Mouse (Mus musculus): ENCODE data around the gene Ptpn3.

The Ptpn3 gene

DNA sequence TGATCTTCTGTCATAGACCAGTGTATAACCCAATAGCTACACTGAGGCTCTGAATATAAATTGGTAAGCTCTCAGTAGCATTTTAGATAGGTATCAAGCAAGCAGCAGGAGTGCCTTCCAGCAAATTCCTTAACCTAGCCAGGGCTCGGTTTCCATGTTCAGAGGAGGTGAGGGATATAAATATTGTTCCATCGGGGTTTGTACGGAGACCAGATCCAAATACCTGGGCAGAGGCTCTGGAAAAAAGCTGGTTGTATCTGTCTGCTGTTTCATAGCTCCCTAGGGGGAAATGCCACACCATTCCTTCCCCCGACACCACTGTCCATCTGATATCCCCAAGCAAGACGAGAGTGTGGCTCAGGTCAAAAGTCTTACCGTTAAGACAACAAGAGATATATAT lies 47.2 kb downstream of the Ptpn3 start:
- no peaks in the 10 kb centered on the region for H3K27me3 ChIP-seq (ENCODE audit: insufficient read depth, low read length)
- H3K9me3 ChIP-seq (ENCODE audit: low read length): no peaks in the 10 kb centered on the region
- peaks cover 64% of the 10 kb centered on the region for H3K36me3 ChIP-seq (ENCODE audit: insufficient read depth, low read length)
- no peak overlapping the region for H3K4me3 ChIP-seq (replicated peaks; ENCODE audit: low read length)
- no peak for TF ChIP-seq NANOG (IDR thresholded peaks at IDR 0.05; ENCODE audit: borderline replicate concordance, low read length)
- TF ChIP-seq POU5F1 (IDR thresholded peaks at IDR 0.05; ENCODE audit: borderline replicate concordance, low read length): no peak
- TF ChIP-seq CTCF (conservative IDR thresholded peaks at IDR 0.05; ENCODE audit: low read length): no peak
- peaks cover 13% of the 10 kb centered on the region for H3K4me1 ChIP-seq (replicated peaks; ENCODE audit: low read depth, low read length)

DNA sequence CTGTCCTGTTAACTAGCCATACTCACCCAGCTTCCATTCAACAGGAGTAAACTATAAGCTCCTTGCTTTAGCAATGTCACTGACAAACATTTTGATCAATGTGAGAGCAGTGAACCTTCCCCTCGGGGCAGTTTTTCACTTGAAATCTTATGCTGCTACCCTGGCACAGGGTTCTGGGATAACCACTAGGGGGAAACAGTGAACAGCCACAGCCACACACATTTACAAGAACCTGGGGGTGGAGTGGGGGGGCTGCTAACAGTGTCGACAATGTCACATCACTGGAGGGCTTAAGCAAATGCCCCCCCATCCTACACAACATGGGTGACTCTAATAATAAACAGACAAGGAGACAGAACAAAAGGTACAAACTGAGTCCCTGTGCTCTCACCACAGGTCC lies 51.0 kb downstream of the Ptpn3 start:
- Histone ChIP-seq H3K9me3 (ENCODE audit: low read length) (no peaks in the 10 kb centered on the region), H3K36me3 (ENCODE audit: insufficient read depth, low read length) (peaks cover 58% of the 10 kb centered on the region), H3K4me3 (replicated peaks; ENCODE audit: low read length) (no peak overlapping the region), H3K27me3 (ENCODE audit: insufficient read depth, low read length) (no peaks in the 10 kb centered on the region), H3K4me1 (replicated peaks; ENCODE audit: low read depth, low read length) (no peaks in the 10 kb centered on the region; the same call in 1 of the 2 replicates)
- TF ChIP-seq CTCF (conservative IDR thresholded peaks at IDR 0.05; ENCODE audit: low read length) (peak; percentile 56), POU5F1 (IDR thresholded peaks at IDR 0.05; ENCODE audit: borderline replicate concordance, low read length) (no peak)

- no peaks in the 10 kb centered on the region for H3K9me3 ChIP-seq (ENCODE audit: low read length)
- TF ChIP-seq POU5F1 (IDR thresholded peaks at IDR 0.05; ENCODE audit: borderline replicate concordance, low read length) (no peak), CTCF (conservative IDR thresholded peaks at IDR 0.05; ENCODE audit: low read length) (no peak), NANOG (IDR thresholded peaks at IDR 0.05; ENCODE audit: borderline replicate concordance, low read length) (no peak)
- no peak overlapping the region for H3K4me3 ChIP-seq (replicated peaks; ENCODE audit: low read length)
- no peaks in the 10 kb centered on the region for H3K27me3 ChIP-seq (ENCODE audit: insufficient read depth, low read length)
- peaks cover 55% of the 10 kb centered on the region for H3K36me3 ChIP-seq (ENCODE audit: insufficient read depth, low read length)
- no peaks in the 10 kb centered on the region; the same call in 1 of the 2 replicates for H3K4me1 ChIP-seq (replicated peaks; ENCODE audit: low read depth, low read length)
Measured at GRCm38 (mm10) chr4:57249108-57249507, 52.5 kb downstream of the Ptpn3 start.

- no peaks in the 10 kb centered on the region for H3K9me3 ChIP-seq (ENCODE audit: low read length)
- no peak overlapping the region for H3K4me3 ChIP-seq (replicated peaks; ENCODE audit: low read length)
- TF ChIP-seq CTCF (conservative IDR thresholded peaks at IDR 0.05; ENCODE audit: low read length): no peak
- TF ChIP-seq NANOG (IDR thresholded peaks at IDR 0.05; ENCODE audit: borderline replicate concordance, low read length): no peak
- TF ChIP-seq POU5F1 (IDR thresholded peaks at IDR 0.05; ENCODE audit: borderline replicate concordance, low read length): no peak
- H3K4me1 ChIP-seq (replicated peaks; ENCODE audit: low read depth, low read length): peaks cover 10% of the 10 kb centered on the region
- H3K36me3 ChIP-seq (ENCODE audit: insufficient read depth, low read length): peaks cover 67% of the 10 kb centered on the region
- no peaks in the 10 kb centered on the region for H3K27me3 ChIP-seq (ENCODE audit: insufficient read depth, low read length)
Measured at GRCm38 (mm10) chr4:57244874-57245273, 56.8 kb downstream of the Ptpn3 start.

DNA sequence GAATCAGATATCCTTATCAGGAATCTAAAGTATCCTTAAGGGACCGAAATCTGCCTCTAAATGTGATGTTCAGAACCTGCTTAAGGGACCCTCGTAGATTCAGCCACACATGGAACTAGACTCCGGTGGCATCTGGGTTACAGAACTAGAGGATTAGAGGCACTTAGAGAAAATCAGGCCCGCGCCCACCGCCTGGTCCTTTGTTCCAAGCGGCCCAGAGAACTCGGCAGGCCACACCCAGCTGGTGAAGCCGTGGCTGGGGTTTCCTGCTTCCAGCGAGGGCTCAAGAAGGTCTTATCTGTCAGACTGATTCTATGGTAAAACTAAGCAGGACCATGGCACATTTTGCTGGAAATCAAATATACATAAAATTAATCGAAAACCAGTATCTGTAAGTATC lies 58.3 kb downstream of the Ptpn3 start:
- Histone ChIP-seq H3K4me3 (replicated peaks; ENCODE audit: low read length) (no peak overlapping the region), H3K9me3 (ENCODE audit: low read length) (no peaks in the 10 kb centered on the region), H3K4me1 (replicated peaks; ENCODE audit: low read depth, low read length) (peaks cover 19% of the 10 kb centered on the region), H3K36me3 (ENCODE audit: insufficient read depth, low read length) (peaks cover 70% of the 10 kb centered on the region), H3K27me3 (ENCODE audit: insufficient read depth, low read length) (no peaks in the 10 kb centered on the region)
- TF ChIP-seq CTCF (conservative IDR thresholded peaks at IDR 0.05; ENCODE audit: low read length) (no peak), NANOG (IDR thresholded peaks at IDR 0.05; ENCODE audit: borderline replicate concordance, low read length) (no peak), POU5F1 (IDR thresholded peaks at IDR 0.05; ENCODE audit: borderline replicate concordance, low read length) (no peak)

DNA sequence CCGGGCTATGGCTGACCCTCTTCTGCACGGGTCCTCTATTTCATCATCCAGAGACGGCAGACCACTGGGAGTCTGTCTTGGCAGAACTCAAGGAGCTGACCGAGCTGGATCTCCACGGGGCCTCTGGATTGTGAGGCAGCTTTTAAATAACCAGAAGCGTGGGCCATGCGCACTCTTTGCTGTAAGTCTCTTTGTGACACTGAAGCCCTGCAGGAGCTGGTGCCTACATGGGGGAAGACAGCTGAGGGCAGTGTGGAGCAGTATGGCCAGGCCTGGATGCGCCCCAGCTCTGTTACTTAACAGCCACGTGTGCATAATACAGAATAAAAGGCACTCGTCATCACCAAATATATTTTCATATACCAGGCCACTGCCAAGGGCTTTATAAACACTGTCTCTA lies 60.7 kb downstream of the Ptpn3 start:
- H3K4me1 ChIP-seq (replicated peaks; ENCODE audit: low read depth, low read length): peaks cover 19% of the 10 kb centered on the region
- no peaks in the 10 kb centered on the region for H3K27me3 ChIP-seq (ENCODE audit: insufficient read depth, low read length)
- no peak overlapping the region for H3K4me3 ChIP-seq (replicated peaks; ENCODE audit: low read length)
- peaks cover 69% of the 10 kb centered on the region for H3K36me3 ChIP-seq (ENCODE audit: insufficient read depth, low read length)
- no peak for TF ChIP-seq POU5F1 (IDR thresholded peaks at IDR 0.05; ENCODE audit: borderline replicate concordance, low read length)
- H3K9me3 ChIP-seq (ENCODE audit: low read length): no peaks in the 10 kb centered on the region

DNA sequence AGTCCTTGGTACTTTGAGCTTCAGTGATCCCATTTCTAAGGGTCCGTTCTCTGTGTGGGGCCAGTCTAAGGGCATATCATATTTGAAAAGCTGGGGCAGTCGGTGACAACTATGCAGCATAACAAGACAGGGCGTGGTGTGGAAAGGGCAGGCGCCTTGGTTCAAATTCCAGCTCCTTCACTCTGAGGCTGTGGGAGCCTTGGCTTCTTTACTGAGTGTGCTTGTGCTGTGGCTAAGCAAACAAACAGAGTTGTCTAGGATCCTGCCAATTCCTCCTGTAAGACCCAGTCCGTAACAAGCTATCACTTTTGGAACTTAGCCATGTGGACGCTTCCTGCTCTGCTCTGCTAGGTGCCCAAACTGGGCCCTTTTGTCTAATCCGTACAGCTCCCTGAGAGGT lies 61.5 kb downstream of the Ptpn3 start:
- peaks cover 24% of the 10 kb centered on the region for H3K4me1 ChIP-seq (replicated peaks; ENCODE audit: low read depth, low read length)
- H3K36me3 ChIP-seq (ENCODE audit: insufficient read depth, low read length): peaks cover 75% of the 10 kb centered on the region
- TF ChIP-seq CTCF (conservative IDR thresholded peaks at IDR 0.05; ENCODE audit: low read length): no peak
- no peak for TF ChIP-seq NANOG (IDR thresholded peaks at IDR 0.05; ENCODE audit: borderline replicate concordance, low read length)
- TF ChIP-seq POU5F1 (IDR thresholded peaks at IDR 0.05; ENCODE audit: borderline replicate concordance, low read length): no peak
- H3K27me3 ChIP-seq (ENCODE audit: insufficient read depth, low read length): no peaks in the 10 kb centered on the region
- no peak overlapping the region for H3K4me3 ChIP-seq (replicated peaks; ENCODE audit: low read length)
- no peaks in the 10 kb centered on the region for H3K9me3 ChIP-seq (ENCODE audit: low read length)

DNA sequence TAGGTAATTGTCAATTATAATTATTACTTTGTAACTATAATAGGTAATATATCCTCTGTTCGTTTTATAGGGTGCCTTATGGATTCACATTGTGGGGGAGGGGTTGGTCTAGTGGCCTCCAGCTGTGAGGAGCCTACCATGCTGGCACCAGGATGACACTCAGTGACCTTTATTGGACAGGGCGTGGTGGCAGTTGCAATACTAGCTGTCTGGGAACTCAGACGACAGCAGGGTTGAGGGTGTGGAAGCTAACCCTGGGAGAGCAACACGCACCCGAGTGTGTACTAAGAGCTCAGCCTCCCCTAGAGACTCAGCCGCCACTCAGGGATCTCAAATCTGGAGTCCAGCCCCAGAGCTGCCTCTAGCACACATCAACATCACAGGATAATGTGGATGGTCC lies 62.5 kb downstream of the Ptpn3 start:
- TF ChIP-seq CTCF (conservative IDR thresholded peaks at IDR 0.05; ENCODE audit: low read length) (no peak), POU5F1 (IDR thresholded peaks at IDR 0.05; ENCODE audit: borderline replicate concordance, low read length) (no peak), NANOG (IDR thresholded peaks at IDR 0.05; ENCODE audit: borderline replicate concordance, low read length) (no peak)
- Histone ChIP-seq H3K27me3 (ENCODE audit: insufficient read depth, low read length) (no peaks in the 10 kb centered on the region), H3K4me3 (replicated peaks; ENCODE audit: low read length) (no peak overlapping the region), H3K4me1 (replicated peaks; ENCODE audit: low read depth, low read length) (peaks cover 24% of the 10 kb centered on the region), H3K36me3 (ENCODE audit: insufficient read depth, low read length) (peaks cover 82% of the 10 kb centered on the region), H3K9me3 (ENCODE audit: low read length) (no peaks in the 10 kb centered on the region)

DNA sequence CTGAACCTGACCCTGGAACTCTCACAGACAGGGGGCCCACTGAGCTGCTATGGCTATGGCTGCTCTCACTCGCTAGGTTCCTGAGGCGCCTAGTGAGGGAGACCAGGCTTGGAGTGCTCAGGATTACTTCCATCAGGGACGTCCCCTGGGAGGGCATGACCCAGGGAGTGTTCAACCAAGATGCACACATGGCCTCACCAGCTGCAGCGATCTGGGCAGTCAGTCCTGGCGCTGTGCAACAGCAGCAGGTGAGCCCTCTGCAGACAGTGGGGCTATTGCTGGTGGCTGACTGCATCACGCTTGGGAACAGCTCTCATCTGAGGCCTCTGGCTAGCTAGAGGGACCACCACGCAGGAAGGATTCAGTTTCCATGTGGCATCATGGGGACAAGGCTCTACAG lies 63.5 kb downstream of the Ptpn3 start:
- H3K9me3 ChIP-seq (ENCODE audit: low read length): no peaks in the 10 kb centered on the region
- peaks cover 28% of the 10 kb centered on the region for H3K4me1 ChIP-seq (replicated peaks; ENCODE audit: low read depth, low read length)
- H3K36me3 ChIP-seq (ENCODE audit: insufficient read depth, low read length): peaks cover 82% of the 10 kb centered on the region
- H3K27me3 ChIP-seq (ENCODE audit: insufficient read depth, low read length): no peaks in the 10 kb centered on the region
- TF ChIP-seq NANOG (IDR thresholded peaks at IDR 0.05; ENCODE audit: borderline replicate concordance, low read length) (no peak), POU5F1 (IDR thresholded peaks at IDR 0.05; ENCODE audit: borderline replicate concordance, low read length) (no peak), CTCF (conservative IDR thresholded peaks at IDR 0.05; ENCODE audit: low read length) (no peak)
- no peak overlapping the region for H3K4me3 ChIP-seq (replicated peaks; ENCODE audit: low read length)

All from E14TG2a.4 (cell line).